Mouse (Mus musculus) embryonic facial prominence, embryonic 11.5 days (tissue): ENCODE measurements at regions not wholly inside any gene's neighbourhood (a gene's known extent, or its start where the extent isn't known, plus 50 kb on each side); places are given as distances from the start of the nearest gene placed in this dataset.
A peak's percentile ranks its signal among the peaks of the same experiment; 100 is the strongest.
"Not testable (repeated sequence)": the region's sequence is repeated elsewhere in the genome, so short reads cannot be mapped to it uniquely, and the experiment has no call there.

Experiments
- ATAC-seq: fragments of 200-750 bp; cut with Nextera tagmentation; replicated peaks from 2 replicates; pipeline ENCODE4 v1.8.0; 2017; ENCODE audit warnings: low read depth; ENCODE audit not compliant: insufficient number of reproducible peaks, low FRiP score, low TSS enrichment
- DNase-seq: peaks from one replicate; pipeline ENCODE4 v3.0.0-alpha.2; 2015; ENCODE audit warnings: low spot score
- H3K27ac ChIP-seq: fragments of 300-500 bp; sonication (generic); replicated peaks from 2 replicates; pipeline ENCODE4 v1.5.1; 2014; ENCODE audit warnings: mild to moderate bottlenecking, low read depth, low read length, control low read depth
- H3K27me3 ChIP-seq: fragments of 300-500 bp; sonication (generic); 2 replicates; pipeline ENCODE4 v1.6.1; 2014; ENCODE audit warnings: mild to moderate bottlenecking, low read length, moderate library complexity, mixed read lengths; ENCODE audit not compliant: control insufficient read depth, insufficient read depth
- H3K36me3 ChIP-seq: fragments of 300-500 bp; sonication (generic); replicated peaks from 2 replicates; pipeline ENCODE4 v1.6.1; 2014; ENCODE audit warnings: low read depth, mild to moderate bottlenecking, low read length, moderate library complexity, mixed read lengths; ENCODE audit not compliant: control insufficient read depth, insufficient read depth
- H3K4me1 ChIP-seq: fragments of 300-500 bp; sonication (generic); 2 replicates; pipeline ENCODE4 v1.6.1; 2014; ENCODE audit warnings: low read length, mixed read lengths; ENCODE audit not compliant: control insufficient read depth, insufficient read depth
- H3K4me2 ChIP-seq: fragments of 300-500 bp; sonication (generic); 2 replicates; pipeline ENCODE4 v1.6.1; 2014; ENCODE audit warnings: low read depth, mild to moderate bottlenecking, control low read depth, low read length, moderate library complexity
- H3K4me3 ChIP-seq: fragments of 300-500 bp; sonication (generic); 2 replicates; pipeline ENCODE4 v1.5.1; 2014; ENCODE audit warnings: low read depth, low read length, control low read depth
- H3K9ac ChIP-seq: fragments of 300-500 bp; sonication (generic); replicated peaks from 2 replicates; pipeline ENCODE4 v1.6.1; 2014; ENCODE audit warnings: mild to moderate bottlenecking, control low read depth, low read length
- H3K9me3 ChIP-seq: fragments of 300-500 bp; sonication (generic); replicated peaks from 2 replicates; pipeline ENCODE4 v1.6.1; 2016; ENCODE audit warnings: mild to moderate bottlenecking, low read length, inconsistent platforms, mixed read lengths; ENCODE audit not compliant: control insufficient read depth
- WGBS: fragments of 180-500 bp; shearing (Covaris S2); extraction: QIAGEN DNeasy Blood & Tissue Kit; methylation state at CpG from one replicate; pipeline ENCODE4 v1.1.7; 2014; 5-methylcytosine and 5-hydroxymethylcytosine counted together

DNA sequence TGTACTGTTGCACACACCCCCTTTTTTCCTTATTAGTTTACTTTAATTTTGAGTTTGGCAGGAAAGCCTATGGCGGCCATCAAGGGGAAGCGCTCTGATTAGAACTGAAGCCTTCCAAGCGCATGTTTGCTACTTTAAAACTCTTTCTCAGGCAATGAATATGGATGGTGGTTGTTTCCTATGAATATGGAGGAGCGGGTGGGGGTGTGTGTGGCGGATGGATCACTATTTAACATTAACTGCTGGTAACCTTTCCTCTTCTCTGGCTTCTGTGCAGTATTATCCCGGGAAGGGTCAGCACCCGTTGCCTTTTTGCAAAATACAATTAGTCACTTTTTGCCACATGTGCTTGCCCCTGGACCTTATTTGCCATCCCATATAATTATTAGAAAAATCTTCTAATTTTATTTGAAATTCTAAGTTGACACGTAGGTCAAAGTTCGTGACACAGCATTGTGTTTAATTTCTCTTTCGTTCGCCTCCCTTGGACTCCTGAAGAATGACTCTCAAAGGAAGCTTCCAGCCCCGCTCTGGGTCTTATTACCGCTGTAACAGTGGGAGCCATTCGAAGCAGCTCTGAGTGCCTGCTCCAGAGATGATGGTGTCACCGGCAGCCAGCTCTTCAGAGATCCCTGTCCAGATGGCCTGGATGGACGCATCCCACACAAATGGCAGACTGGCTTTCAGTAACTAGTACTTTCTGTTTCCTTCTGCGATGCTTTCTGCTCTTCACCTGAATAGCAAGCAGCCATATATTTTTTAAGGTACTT is 302.0 kb downstream of the Vrk1 start:
- no peak overlapping the region for H3K4me2 ChIP-seq
- ATAC-seq = no peak
- peak; percentile 14 for DNase-seq

DNA sequence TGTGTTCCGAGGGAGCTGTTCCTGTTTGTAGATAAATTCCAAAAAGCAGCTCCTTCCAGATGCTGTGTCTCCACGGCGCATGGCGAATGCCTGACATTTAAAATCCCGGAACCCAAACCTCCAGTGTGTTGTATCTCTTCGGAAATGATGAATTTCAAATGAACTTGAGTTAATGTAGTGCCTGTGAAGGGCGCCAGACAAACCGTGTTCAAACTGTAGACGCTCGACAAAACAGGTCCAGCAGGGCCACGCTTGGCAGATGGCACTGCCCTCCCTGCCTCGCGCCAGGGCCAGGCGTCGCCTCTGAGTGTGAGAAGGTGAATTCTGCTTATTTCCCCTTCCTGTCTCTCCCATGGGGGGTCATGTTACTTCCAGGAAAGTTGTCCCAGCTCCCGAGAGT is 307.7 kb downstream of the Vrk1 start:
- Histone ChIP-seq H3K4me3 (no peak overlapping the region), H3K9me3 (no peaks in the 10 kb centered on the region), H3K4me2 (no peak overlapping the region), H3K27me3 (no peaks in the 10 kb centered on the region), H3K9ac (no peak overlapping the region), H3K4me1 (no peaks in the 10 kb centered on the region), H3K27ac (no peak overlapping the region), H3K36me3 (no peaks in the 10 kb centered on the region)
- DNase-seq (no peak), ATAC-seq (no peak)
- 91% methylated on average over 16 of the region's 16 CpGs for WGBS

More for the DNA sequence above, 302.0 kb downstream of the Vrk1 start:
- Histone ChIP-seq H3K4me1 (no peaks in the 10 kb centered on the region), H3K9me3 (no peaks in the 10 kb centered on the region), H3K27ac (no peak overlapping the region), H3K36me3 (no peaks in the 10 kb centered on the region), H3K27me3 (no peaks in the 10 kb centered on the region), H3K9ac (no peak overlapping the region), H3K4me3 (no peak overlapping the region)
- 47% methylated on average over 17 of the region's 17 CpGs for WGBS

DNA sequence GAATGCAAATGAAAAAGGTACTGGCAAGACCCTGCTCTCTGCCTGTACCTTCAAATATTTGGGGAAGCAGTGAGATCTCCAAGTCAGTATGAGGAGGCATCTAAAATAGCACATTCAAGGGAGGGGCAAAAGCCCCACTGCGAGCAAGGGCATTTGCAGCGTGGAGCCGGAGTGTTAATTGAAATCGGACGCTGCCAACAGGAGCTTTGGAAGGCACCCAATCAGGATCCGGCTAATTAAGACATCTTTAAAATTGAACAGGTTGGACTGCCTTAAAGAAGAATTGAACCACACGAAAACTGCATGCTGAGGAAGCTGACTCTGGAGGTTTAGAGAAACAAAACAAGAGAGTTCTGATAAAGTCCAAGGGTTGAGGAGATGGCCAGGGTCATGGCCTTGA is 311.5 kb downstream of the Vrk1 start:
- Histone ChIP-seq H3K27me3 (no peaks in the 10 kb centered on the region), H3K4me2 (no peak overlapping the region), H3K27ac (no peak overlapping the region), H3K36me3 (no peaks in the 10 kb centered on the region), H3K4me1 (no peaks in the 10 kb centered on the region), H3K9me3 (no peaks in the 10 kb centered on the region), H3K4me3 (no peak overlapping the region), H3K9ac (no peak overlapping the region)
- no peak for DNase-seq
- no peak for ATAC-seq
- 75% methylated on average over 7 of the region's 7 CpGs for WGBS

DNA sequence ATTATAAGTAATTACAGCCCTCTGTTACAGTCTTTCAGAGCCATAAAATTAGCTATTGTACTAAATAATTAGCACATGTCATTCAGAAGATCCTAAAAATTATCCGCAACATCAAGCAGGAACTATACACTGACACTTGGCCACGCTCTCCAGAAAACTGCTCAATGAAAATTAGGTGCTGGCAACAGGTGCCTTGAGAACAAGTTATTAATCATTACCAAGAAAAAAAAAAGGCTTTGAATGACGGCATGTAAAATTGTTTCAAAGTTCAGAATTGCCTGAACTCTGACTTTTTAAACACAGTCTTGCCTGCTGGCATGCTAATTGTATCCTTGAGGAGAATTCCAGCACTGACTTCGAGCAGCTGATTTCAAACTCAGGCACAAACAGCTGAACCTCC is 316.6 kb downstream of the Vrk1 start:
- H3K9me3 ChIP-seq = no peaks in the 10 kb centered on the region
- no peaks in the 10 kb centered on the region for H3K27me3 ChIP-seq
- no peak overlapping the region for H3K27ac ChIP-seq
- no peak overlapping the region for H3K4me3 ChIP-seq
- no peaks in the 10 kb centered on the region for H3K36me3 ChIP-seq
- H3K4me2 ChIP-seq = no peak overlapping the region
- DNase-seq (no peak), ATAC-seq (no peak)
- WGBS = 44% methylated on average over 4 of the region's 4 CpGs
- H3K4me1 ChIP-seq = no peaks in the 10 kb centered on the region
- no peak overlapping the region for H3K9ac ChIP-seq

DNA sequence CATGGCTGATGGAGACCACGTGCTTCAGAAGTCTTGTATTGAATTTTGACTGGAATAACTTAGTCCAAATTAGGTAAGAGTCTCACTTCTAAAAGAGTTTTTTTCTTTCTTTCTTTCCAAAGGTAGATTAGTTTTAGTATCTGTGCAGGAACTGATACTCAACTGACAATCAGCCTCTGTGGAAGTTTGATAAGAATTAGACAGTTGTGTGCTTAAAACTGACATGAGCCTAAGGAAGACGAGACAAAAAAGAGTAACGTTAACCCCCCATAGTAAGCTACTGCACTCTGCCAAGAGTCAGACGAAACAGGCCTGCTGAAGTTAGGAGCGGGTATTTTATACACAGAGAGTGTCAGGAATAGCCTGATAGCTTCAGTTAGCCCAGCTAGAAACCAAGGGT is 317.3 kb downstream of the Vrk1 start:
- Histone ChIP-seq H3K27ac (no peak overlapping the region), H3K4me2 (no peak overlapping the region), H3K36me3 (no peaks in the 10 kb centered on the region), H3K9ac (no peak overlapping the region), H3K4me3 (no peak overlapping the region), H3K9me3 (no peaks in the 10 kb centered on the region), H3K27me3 (no peaks in the 10 kb centered on the region), H3K4me1 (no peaks in the 10 kb centered on the region)
- ATAC-seq = no peak
- WGBS = 73% methylated on average over 5 of the region's 5 CpGs
- no peak for DNase-seq

DNA sequence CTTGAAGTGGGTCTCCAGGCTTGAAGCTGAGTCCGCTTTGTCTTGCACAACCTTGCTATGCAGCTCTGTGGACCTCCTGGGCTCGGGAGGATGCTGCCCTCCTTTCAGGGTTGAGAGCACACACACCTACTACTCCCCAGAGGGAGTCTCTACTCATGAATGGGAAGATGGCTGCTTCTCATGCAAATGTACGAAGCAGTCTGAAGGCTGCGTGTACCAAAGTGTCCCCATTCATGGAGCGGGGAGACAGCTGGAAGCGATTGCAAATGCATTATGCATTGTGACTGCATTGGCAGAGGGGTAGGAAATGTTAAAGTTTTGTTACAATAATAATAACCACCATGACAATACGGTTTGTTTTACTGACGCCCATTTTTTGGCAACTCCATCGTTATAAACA is 347.8 kb downstream of the Vrk1 start:
- 86% methylated on average over 9 of the region's 9 CpGs for WGBS
- Histone ChIP-seq H3K4me2 (no peak overlapping the region), H3K36me3 (no peaks in the 10 kb centered on the region), H3K9ac (no peak overlapping the region), H3K9me3 (no peaks in the 10 kb centered on the region), H3K4me3 (no peak overlapping the region), H3K27me3 (no peaks in the 10 kb centered on the region), H3K27ac (no peak overlapping the region), H3K4me1 (no peaks in the 10 kb centered on the region)
- no peak for ATAC-seq
- DNase-seq = no peak

DNA sequence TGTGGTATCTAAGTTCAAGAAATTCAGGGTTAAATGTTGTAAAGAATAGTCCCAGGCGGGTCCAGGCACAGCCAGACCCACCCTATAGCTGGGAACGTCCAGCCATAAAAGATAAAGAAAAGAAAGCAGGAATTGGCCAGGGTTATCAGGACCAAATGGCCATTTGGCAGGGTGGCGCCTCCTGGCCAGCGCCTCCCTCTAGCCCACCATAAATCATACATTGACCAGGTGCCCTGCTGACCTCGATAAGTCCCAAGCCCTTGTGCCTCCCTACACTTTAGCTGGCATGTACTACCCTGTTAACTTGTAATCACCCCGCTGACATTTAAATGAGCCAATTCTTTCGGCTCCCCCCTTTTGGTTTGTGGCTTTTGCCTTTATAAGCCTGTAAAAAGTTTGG is 351.6 kb downstream of the Vrk1 start:
- H3K27ac ChIP-seq, H3K36me3 ChIP-seq, H3K9ac ChIP-seq, H3K9me3 ChIP-seq, DNase-seq, ATAC-seq, H3K4me3 ChIP-seq, H3K27me3 ChIP-seq, H3K4me1 ChIP-seq, H3K4me2 ChIP-seq: not testable (repeated sequence)
- 86% methylated on average over 7 of the region's 7 CpGs for WGBS

DNA sequence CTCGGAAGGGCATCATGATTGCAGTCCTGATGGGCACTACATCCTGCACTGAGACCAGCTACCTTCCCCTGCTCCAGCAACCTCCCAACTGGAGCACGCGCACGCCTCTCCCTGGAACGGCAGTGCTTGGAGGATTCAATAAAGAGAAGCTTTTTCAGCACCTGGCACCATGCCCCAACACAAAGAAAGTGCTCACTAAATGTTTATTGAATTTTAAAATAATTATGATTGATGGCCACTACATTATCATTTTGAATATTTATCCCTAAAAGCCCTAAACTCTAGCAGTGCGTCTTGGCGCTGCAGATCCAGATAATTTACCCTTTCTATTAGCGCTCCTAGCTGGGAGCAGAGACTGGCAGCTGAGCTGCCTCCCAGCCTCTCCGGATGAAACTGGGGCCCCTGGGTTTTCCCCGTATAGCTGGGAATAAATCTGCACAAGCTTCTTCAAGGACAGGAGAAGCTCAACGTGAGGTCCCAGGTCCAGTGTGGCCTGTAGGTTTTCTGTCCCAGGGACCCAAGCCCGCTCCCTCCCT is 364.9 kb downstream of the Vrk1 start:
- Histone ChIP-seq H3K4me2 (no peak overlapping the region), H3K4me1 (no peaks in the 10 kb centered on the region), H3K9ac (no peak overlapping the region), H3K27ac (no peak overlapping the region), H3K9me3 (no peaks in the 10 kb centered on the region), H3K27me3 (no peaks in the 10 kb centered on the region), H3K36me3 (no peaks in the 10 kb centered on the region), H3K4me3 (no peak overlapping the region)
- ATAC-seq (no peak), DNase-seq (no peak)
- WGBS = 66% methylated on average over 12 of the region's 12 CpGs
